Mouse (Mus musculus): ENCODE data around the gene Abcd3. TPM values are rescaled to one million over a fixed set of nuclear protein-coding genes. Genes with fewer than 3 reads are reported as not detected.
"Not testable (repeated sequence)": the region's sequence is repeated elsewhere in the genome, so short reads cannot be mapped to it uniquely, and the experiment has no call there.

Gene Abcd3
- total RNA-seq, 2 experiments from 2014 or later = 48.6 to 49.7 TPM

GRCm38 (mm10) chr3:121814413-121814864, 663 bp downstream of the Abcd3 start:
- DNase-seq (ENCODE audit: extremely low spot score in 1 of 2, low spot score in 2 of 2) = no peak
- Histone ChIP-seq H3K27ac (peak overlapping the region; percentile 93), H3K4me3 (peak overlapping the region; percentile 97)
- intact Hi-C loops (cut with DNase I) = no loop called here
- no peak; the same call in 1 of the 2 replicates for TF ChIP-seq CTCF (IDR thresholded peaks at IDR 0.05)

GRCm38 (mm10) chr3:121813834-121814233, 1.3 kb downstream of the Abcd3 start:
- intact Hi-C loops (cut with DNase I) = no loop called here
- Histone ChIP-seq H3K27ac (no peak overlapping the region), H3K4me3 (peak overlapping the region; percentile 97)
- no peak for DNase-seq (ENCODE audit: extremely low spot score in 1 of 2, low spot score in 2 of 2)
- no peak for TF ChIP-seq CTCF (IDR thresholded peaks at IDR 0.05)

GRCm38 (mm10) chr3:121808246-121808645, 6.9 kb downstream of the Abcd3 start:
- Histone ChIP-seq H3K27ac (no peak overlapping the region), H3K4me3 (no peak overlapping the region)
- no peak for DNase-seq (ENCODE audit: extremely low spot score in 1 of 2, low spot score in 2 of 2)
- intact Hi-C loops (cut with DNase I) = no loop called here
- no peak for TF ChIP-seq CTCF (IDR thresholded peaks at IDR 0.05)

GRCm38 (mm10) chr3:121794214-121794613, 20.9 kb downstream of the Abcd3 start:
- Histone ChIP-seq H3K4me3 (no peak overlapping the region), H3K27ac (no peak overlapping the region)
- no peak for TF ChIP-seq CTCF (IDR thresholded peaks at IDR 0.05)
- intact Hi-C loops (cut with DNase I) = no loop called here
- DNase-seq (ENCODE audit: extremely low spot score in 1 of 2, low spot score in 2 of 2) = no peak

- no peak for DNase-seq (ENCODE audit: extremely low spot score in 1 of 2, low spot score in 2 of 2)
- intact Hi-C loops (cut with DNase I) = no loop called here
- Histone ChIP-seq H3K27ac (no peak overlapping the region), H3K4me3 (no peak overlapping the region)
- TF ChIP-seq CTCF (IDR thresholded peaks at IDR 0.05) = no peak
Observed at GRCm38 (mm10) chr3:121792246-121792645, 22.9 kb downstream of the Abcd3 start.

GRCm38 (mm10) chr3:121790442-121790841, 24.7 kb downstream of the Abcd3 start:
- no peak overlapping the region for H3K27ac ChIP-seq
- no peak for TF ChIP-seq CTCF (IDR thresholded peaks at IDR 0.05)
- no peak for DNase-seq (ENCODE audit: extremely low spot score in 1 of 2, low spot score in 2 of 2)

GRCm38 (mm10) chr3:121789790-121790189, 25.3 kb downstream of the Abcd3 start:
- Histone ChIP-seq H3K4me3 (no peak overlapping the region), H3K27ac (no peak overlapping the region)
- intact Hi-C loops (cut with DNase I) = no loop called here
- TF ChIP-seq CTCF (IDR thresholded peaks at IDR 0.05) = no peak
- DNase-seq (ENCODE audit: extremely low spot score in 1 of 2, low spot score in 2 of 2) = no peak

More at GRCm38 (mm10) chr3:121790442-121790841, 24.7 kb downstream of the Abcd3 start:
- intact Hi-C loops (cut with DNase I) = no loop called here
- no peak overlapping the region for H3K4me3 ChIP-seq

GRCm38 (mm10) chr3:121783020-121783419, 32.1 kb downstream of the Abcd3 start:
- intact Hi-C loops (cut with DNase I) = no loop called here

GRCm38 (mm10) chr3:121777943-121778342, 37.2 kb downstream of the Abcd3 start:
- peak; percentile 90 for TF ChIP-seq CTCF (IDR thresholded peaks at IDR 0.05)
- no peak overlapping the region for H3K4me3 ChIP-seq
- peak; percentile 60 to 76 for DNase-seq (ENCODE audit: extremely low spot score in 1 of 2, low spot score in 2 of 2)
- intact Hi-C loops (cut with DNase I) = loop anchor here (5.0 to 10.0 kb wide), 2 partner anchors 89 to 187 kb away; no protein-coding TSS in a partner anchor
- no peak overlapping the region for H3K27ac ChIP-seq

More at GRCm38 (mm10) chr3:121783020-121783419, 32.1 kb downstream of the Abcd3 start:
- TF ChIP-seq CTCF (IDR thresholded peaks at IDR 0.05) = no peak
- DNase-seq (ENCODE audit: extremely low spot score in 1 of 2, low spot score in 2 of 2) = no peak
- no peak overlapping the region for H3K4me3 ChIP-seq
- H3K27ac ChIP-seq = no peak overlapping the region

- DNase-seq (ENCODE audit: extremely low spot score in 1 of 2, low spot score in 2 of 2); H3K27ac ChIP-seq; H3K4me3 ChIP-seq: not testable (repeated sequence)
- intact Hi-C loops (cut with DNase I) = loop anchor here (10.0 kb wide), 1 partner anchor 191 kb away; no protein-coding TSS in a partner anchor
Observed at GRCm38 (mm10) chr3:121773336-121773735, 41.8 kb downstream of the Abcd3 start.

- Histone ChIP-seq H3K27ac (no peak overlapping the region), H3K4me3 (no peak overlapping the region)
- intact Hi-C loops (cut with DNase I) = loop anchor here (10.0 kb wide), 1 partner anchor 594 kb away; the partner anchor contains the start of gene Rwdd3
- no peak for DNase-seq (ENCODE audit: extremely low spot score in 1 of 2, low spot score in 2 of 2)
- TF ChIP-seq CTCF (IDR thresholded peaks at IDR 0.05) = peak; percentile 38
Observed at GRCm38 (mm10) chr3:121768770-121769169, 46.3 kb downstream of the Abcd3 start.

- TF ChIP-seq CTCF (IDR thresholded peaks at IDR 0.05) = no peak
- Histone ChIP-seq H3K4me3 (no peak overlapping the region), H3K27ac (no peak overlapping the region)
- intact Hi-C loops (cut with DNase I) = loop anchor here (10.0 kb wide), 1 partner anchor 592 kb away; the partner anchor contains the start of gene Rwdd3
- no peak for DNase-seq (ENCODE audit: extremely low spot score in 1 of 2, low spot score in 2 of 2)
Observed at GRCm38 (mm10) chr3:121766818-121767217, 48.3 kb downstream of the Abcd3 start.

- no peak for TF ChIP-seq CTCF (IDR thresholded peaks at IDR 0.05)
- H3K27ac ChIP-seq = no peak overlapping the region
- intact Hi-C loops (cut with DNase I) = loop anchor here (10.0 kb wide), 1 partner anchor 591 kb away; the partner anchor contains the start of gene Rwdd3
- no peak for DNase-seq (ENCODE audit: extremely low spot score in 1 of 2, low spot score in 2 of 2)
- H3K4me3 ChIP-seq = no peak overlapping the region
Observed at GRCm38 (mm10) chr3:121766048-121766447, 49.1 kb downstream of the Abcd3 start.
